Mouse (Mus musculus): ENCODE results near the gene Tmem255b. TPM values are rescaled to one million over a fixed set of nuclear protein-coding genes. Genes with fewer than 3 reads are reported as not detected.

Tmem255b gene
- polyA plus RNA-seq, 1 experiment from 2014 or later: 0.29 TPM

DNA sequence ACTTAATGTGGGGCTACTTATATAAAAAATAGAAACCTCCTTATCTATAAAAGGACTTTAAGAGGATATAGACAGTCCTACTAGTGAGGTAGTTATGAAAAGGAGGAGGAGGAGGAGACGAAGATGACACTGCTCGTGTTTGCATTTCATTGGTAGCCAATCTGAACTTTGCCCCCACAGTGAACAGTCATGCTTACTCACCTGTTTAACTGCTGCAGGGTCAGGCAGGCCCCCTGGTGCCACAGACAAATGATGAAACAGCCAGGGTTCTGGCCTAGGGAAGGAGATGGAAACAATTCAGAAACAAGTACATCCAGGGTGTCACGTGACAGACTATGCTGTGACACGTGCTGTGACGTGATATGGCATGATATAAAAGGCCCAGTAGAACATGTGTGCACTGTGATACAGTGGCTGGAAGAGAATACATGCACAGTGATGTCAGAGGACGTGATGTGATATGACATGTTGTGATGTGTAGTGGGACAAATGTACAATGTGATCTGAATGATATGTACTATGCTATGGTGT lies 16.8 kb downstream of the Tmem255b start:
- no peaks in the 10 kb centered on the region for H3K9me3 ChIP-seq
- H3K4me1 ChIP-seq: no peaks in the 10 kb centered on the region
- no peaks in the 10 kb centered on the region for H3K36me3 ChIP-seq
- no peak overlapping the region for H3K4me2 ChIP-seq (replicated peaks)
- no peak for ATAC-seq (ENCODE audit: low FRiP score, low read depth)
- WGBS: 74% methylated on average over 6 of the region's 6 CpGs
- H3K9ac ChIP-seq: no peak overlapping the region
- no peak overlapping the region for H3K4me3 ChIP-seq
- H3K27ac ChIP-seq: no peak overlapping the region
- H3K27me3 ChIP-seq: no peaks in the 10 kb centered on the region

DNA sequence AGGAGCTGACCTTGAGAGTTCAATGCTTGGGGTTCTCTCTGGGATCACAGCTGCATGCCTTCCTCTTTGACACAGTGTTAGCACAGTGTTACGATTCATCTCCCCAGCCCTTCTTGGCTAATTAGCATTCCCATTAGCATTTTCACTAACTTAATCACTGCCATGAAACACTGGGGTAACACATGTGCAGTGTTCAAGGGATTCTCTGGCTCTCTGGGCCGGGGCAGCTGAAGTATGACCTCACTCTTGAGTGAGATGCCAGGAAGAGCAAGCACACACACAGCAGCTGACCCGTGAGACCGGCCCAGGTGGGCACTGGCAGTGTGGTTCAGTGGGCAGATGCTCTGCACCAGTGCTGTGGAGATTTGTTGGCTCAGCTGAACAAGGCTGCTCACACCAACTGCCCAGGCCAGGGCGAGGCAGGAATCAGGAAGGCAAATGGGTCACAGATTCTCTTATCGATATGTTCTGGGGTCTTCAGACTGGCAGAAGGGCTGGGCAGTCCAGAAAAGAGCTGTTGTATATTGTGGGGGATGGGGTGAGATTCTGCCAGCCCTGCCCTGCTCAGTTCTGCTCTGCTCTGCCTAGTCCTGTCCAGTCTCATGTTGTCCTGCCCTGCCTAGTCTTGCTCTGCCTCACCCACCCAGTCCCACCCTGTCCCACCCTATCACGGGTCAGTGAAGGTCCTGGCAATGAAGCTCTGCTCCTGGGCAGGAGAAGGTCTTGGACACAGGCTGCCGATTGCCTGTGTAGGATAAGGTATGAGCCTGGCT lies 19.5 kb downstream of the Tmem255b start:
- Histone ChIP-seq H3K27me3 (no peaks in the 10 kb centered on the region), H3K9ac (no peak overlapping the region), H3K27ac (no peak overlapping the region), H3K4me3 (no peak overlapping the region), H3K4me2 (replicated peaks) (no peak overlapping the region), H3K9me3 (no peaks in the 10 kb centered on the region), H3K36me3 (no peaks in the 10 kb centered on the region), H3K4me1 (no peaks in the 10 kb centered on the region)
- WGBS: 72% methylated on average over 8 of the region's 8 CpGs
- ATAC-seq (ENCODE audit: low FRiP score, low read depth): no peak

DNA sequence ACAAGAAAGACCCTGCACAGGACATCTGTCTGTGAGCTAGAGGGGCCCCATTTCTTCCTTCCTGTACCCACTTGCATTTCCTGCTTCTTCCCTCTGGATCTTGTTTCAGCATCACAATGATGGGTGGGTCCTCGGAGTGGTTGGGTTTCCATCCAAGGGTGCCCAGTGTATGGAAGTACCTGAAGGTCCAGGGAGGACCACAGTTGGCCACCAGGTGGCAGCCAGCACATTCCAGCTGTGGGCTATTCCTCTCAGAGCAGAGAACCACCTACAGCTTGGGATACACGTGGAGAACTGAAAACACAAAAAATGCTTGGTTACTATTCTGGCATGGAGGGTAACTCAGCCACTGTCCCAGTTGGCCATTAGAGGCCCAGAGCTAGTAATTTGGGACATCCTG lies 20.3 kb downstream of the Tmem255b start:
- Histone ChIP-seq H3K9ac (no peak overlapping the region), H3K27me3 (no peaks in the 10 kb centered on the region), H3K27ac (no peak overlapping the region), H3K4me1 (no peaks in the 10 kb centered on the region), H3K4me3 (no peak overlapping the region), H3K4me2 (replicated peaks) (no peak overlapping the region), H3K9me3 (no peaks in the 10 kb centered on the region), H3K36me3 (no peaks in the 10 kb centered on the region)
- ATAC-seq (ENCODE audit: low FRiP score, low read depth): peak; percentile 82; the same call in 1 of the 2 replicates
- WGBS: 38% methylated on average over 2 of the region's 2 CpGs

DNA sequence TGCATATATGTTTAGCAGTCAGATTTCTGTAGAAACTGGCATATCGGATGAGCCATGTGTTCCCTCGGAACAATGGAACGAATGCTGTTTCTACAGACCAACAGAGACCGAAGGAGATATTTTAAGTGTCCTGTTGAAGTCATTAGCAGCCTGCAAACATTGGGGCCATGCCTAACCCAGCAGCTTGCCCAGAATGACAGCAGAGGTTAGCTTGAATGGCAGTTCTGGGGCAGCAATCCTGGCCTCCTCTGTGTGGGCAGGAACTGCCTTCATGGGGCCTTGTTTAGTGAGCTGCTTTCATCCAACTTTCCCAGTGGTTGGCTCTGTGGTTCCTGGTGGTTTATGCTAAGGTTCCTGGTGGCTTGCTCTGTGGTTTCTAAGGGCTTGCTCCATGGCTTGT lies 24.4 kb downstream of the Tmem255b start:
- no peak overlapping the region for H3K9ac ChIP-seq
- H3K4me3 ChIP-seq: no peak overlapping the region
- no peaks in the 10 kb centered on the region for H3K27me3 ChIP-seq
- no peak for ATAC-seq (ENCODE audit: low FRiP score, low read depth)
- WGBS: 91% methylated on average over 4 of the region's 4 CpGs
- H3K27ac ChIP-seq: no peak overlapping the region
- H3K36me3 ChIP-seq: no peaks in the 10 kb centered on the region
- H3K4me1 ChIP-seq: no peaks in the 10 kb centered on the region
- H3K9me3 ChIP-seq: no peaks in the 10 kb centered on the region
- no peak overlapping the region for H3K4me2 ChIP-seq (replicated peaks)

DNA sequence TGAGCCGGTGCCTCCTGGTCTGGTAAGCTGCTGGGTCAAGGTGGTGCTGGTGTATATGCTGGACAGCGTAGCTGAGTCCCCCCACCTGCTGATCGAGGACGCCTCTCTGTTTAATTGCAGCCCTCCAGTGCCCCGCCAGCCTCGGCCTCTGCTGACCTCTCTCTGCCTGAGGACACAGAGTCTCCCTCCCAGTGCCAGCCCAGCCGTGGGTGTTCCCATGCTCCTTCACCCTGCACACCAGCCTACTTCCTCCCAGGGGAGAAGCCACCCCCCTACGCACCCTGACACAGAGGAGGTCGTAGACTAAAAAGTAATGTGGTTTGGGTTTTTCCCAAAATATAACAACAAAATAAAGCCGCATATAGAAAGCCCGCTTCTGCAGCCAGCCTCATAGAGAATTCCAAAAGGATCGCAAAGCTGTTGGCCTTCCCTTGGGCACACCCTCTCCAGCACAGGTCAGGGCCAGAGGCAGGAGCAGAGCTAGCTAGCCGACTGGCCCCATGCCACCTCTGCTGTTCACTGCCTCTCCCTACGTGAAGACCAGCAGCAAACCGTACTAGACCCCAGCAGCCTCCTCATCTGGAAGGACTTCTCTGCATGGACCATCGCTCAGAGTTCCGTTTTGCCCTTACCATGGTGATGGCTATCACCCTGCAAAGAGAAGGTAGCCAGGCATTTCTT lies 26.2 kb downstream of the Tmem255b start:
- H3K27ac ChIP-seq: no peak overlapping the region
- no peak for ATAC-seq (ENCODE audit: low FRiP score, low read depth)
- H3K4me1 ChIP-seq: 0 out of 2 replicates have a peak, but pooled peaks cover 2% of the 10 kb centered on the region
- H3K9me3 ChIP-seq: no peaks in the 10 kb centered on the region
- H3K36me3 ChIP-seq: no peaks in the 10 kb centered on the region
- WGBS: 73% methylated on average over 17 of the region's 17 CpGs
- no peak overlapping the region for H3K4me3 ChIP-seq
- H3K4me2 ChIP-seq (replicated peaks): no peak overlapping the region
- H3K27me3 ChIP-seq: no peaks in the 10 kb centered on the region
- H3K9ac ChIP-seq: no peak overlapping the region

DNA sequence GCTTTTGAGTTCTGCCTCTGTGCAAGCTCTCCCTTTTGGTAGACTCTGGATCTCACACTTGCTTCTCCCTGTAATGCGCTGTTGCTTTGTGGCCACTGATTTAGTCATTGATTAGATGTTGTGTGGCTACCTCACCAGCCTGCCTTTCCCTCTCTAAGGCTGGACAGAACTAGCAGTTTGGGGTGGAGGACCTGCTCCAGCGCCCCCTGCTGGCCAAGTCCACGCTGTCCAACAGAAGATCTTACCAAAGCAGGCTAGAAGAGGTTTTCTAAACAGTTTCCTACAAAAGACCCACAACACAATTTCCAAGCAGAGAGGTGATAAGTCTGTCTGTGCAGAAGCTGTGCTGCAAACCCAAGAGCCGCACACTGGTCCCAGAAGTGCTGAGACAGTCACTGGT lies 26.9 kb downstream of the Tmem255b start:
- 41% methylated on average over 4 of the region's 4 CpGs for WGBS

DNA sequence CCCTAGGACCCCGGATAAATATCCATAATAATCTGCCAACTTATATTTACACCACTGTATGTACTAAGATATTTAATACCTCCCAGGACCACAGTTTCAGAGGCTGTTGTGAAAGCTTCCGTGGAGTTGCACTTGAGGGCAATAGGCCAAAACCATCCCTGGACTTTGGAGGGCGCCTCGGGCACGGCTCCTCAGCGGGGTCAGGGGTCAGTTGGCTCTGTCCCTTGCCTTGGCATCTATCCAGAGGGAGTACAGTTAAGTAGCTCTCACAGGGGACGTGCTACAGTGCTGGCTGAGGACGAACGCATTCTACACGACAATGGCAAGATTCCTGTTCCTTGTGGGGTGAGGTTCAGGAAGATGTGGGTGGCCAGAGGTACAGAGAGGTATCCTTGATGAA lies 27.4 kb downstream of the Tmem255b start:
- Histone ChIP-seq H3K9me3 (no peaks in the 10 kb centered on the region), H3K27ac (no peak overlapping the region), H3K9ac (no peak overlapping the region), H3K36me3 (no peaks in the 10 kb centered on the region), H3K4me1 (0 out of 2 replicates have a peak, but pooled peaks cover 2% of the 10 kb centered on the region), H3K4me3 (no peak overlapping the region), H3K27me3 (no peaks in the 10 kb centered on the region), H3K4me2 (replicated peaks) (no peak overlapping the region)
- 81% methylated on average over 10 of the region's 10 CpGs for WGBS
- ATAC-seq (ENCODE audit: low FRiP score, low read depth): no peak

More for the DNA sequence above, 26.9 kb downstream of the Tmem255b start:
- Histone ChIP-seq H3K9me3 (no peaks in the 10 kb centered on the region), H3K9ac (no peak overlapping the region), H3K27ac (no peak overlapping the region), H3K4me3 (no peak overlapping the region), H3K4me1 (0 out of 2 replicates have a peak, but pooled peaks cover 2% of the 10 kb centered on the region), H3K27me3 (no peaks in the 10 kb centered on the region), H3K36me3 (no peaks in the 10 kb centered on the region), H3K4me2 (replicated peaks) (no peak overlapping the region)
- ATAC-seq (ENCODE audit: low FRiP score, low read depth): no peak; the same call in 1 of the 2 replicates

DNA sequence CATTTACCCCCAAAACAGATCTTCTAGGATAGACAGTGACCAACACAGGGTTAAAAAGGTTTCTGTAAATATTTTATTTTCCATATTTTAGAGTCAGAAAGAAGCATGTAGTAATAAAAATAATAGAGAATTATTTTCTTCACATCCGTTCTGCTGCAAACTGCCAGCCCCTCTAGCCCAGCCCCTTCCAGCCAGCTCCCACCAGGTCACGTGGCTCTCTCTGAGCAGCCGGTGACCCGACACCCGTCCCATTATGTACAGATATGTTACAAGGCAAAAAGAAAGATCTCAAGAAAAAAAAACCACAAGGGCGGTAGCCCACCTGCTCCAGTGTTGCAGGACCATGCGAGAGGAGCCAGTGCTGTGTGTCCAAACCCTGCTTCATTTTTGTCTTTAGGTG lies 30.3 kb downstream of the Tmem255b start:
- Histone ChIP-seq H3K36me3 (no peaks in the 10 kb centered on the region), H3K27ac (no peak overlapping the region), H3K9ac (no peak overlapping the region), H3K4me2 (replicated peaks) (no peak overlapping the region), H3K9me3 (no peaks in the 10 kb centered on the region), H3K4me3 (no peak overlapping the region), H3K27me3 (no peaks in the 10 kb centered on the region), H3K4me1 (0 out of 2 replicates have a peak, but pooled peaks cover 2% of the 10 kb centered on the region)
- ATAC-seq (ENCODE audit: low FRiP score, low read depth): no peak
- 54% methylated on average over 7 of the region's 7 CpGs for WGBS

DNA sequence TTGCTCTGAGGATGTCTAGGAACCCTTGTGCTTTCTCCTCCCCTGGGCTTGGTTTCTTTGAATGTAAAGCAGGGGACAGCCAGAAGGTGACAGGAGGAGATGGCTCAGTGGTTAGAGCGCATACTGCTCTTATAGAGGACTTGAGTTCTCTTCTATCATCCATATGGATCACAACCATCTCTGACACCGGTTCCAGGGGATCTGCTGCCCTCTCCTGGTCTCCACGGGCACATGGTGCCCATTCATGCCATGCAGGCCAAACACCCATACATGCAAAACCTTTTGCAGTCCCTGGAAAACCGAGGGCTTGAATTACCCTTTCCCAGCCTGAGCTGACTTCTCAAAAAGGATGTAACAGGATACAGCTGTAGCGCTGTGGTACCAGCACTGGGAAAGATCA lies 32.0 kb downstream of the Tmem255b start:
- ATAC-seq (ENCODE audit: low FRiP score, low read depth): no peak
- no peak overlapping the region for H3K9ac ChIP-seq
- H3K9me3 ChIP-seq: no peaks in the 10 kb centered on the region
- H3K4me2 ChIP-seq (replicated peaks): no peak overlapping the region
- WGBS: 62% methylated on average over 5 of the region's 5 CpGs
- no peaks in the 10 kb centered on the region for H3K36me3 ChIP-seq
- H3K4me1 ChIP-seq: peaks cover 3% of the 10 kb centered on the region; the same call in 1 of the 2 replicates
- no peaks in the 10 kb centered on the region for H3K27me3 ChIP-seq
- no peak overlapping the region for H3K4me3 ChIP-seq
- H3K27ac ChIP-seq: no peak overlapping the region

DNA sequence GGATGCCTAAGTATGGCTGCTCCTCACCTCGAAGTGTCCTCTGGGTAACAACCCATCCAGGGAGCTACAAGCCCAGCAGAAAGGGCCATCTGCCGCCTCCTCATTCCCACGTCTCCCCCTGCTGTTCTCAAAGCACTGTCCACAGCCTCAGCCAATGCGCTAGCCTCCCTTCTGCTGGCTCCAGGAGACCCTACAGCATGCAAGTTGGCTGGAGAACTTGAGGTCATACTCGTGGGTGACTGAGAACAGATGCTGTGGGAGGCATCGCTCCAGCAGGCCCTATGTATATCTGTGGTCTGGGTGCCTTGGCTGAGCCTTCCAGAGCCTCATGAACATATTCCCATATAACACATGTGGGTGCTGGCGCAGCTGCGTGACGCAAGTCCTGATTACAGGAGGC lies 33.7 kb downstream of the Tmem255b start:
- Histone ChIP-seq H3K4me2 (replicated peaks) (no peak overlapping the region), H3K4me3 (no peak overlapping the region), H3K9me3 (no peaks in the 10 kb centered on the region), H3K9ac (no peak overlapping the region), H3K36me3 (no peaks in the 10 kb centered on the region), H3K4me1 (peaks cover 9% of the 10 kb centered on the region; the same call in 1 of the 2 replicates), H3K27ac (no peak overlapping the region), H3K27me3 (no peaks in the 10 kb centered on the region)
- whole genome bisulfite sequencing: 83% methylated on average over 9 of the region's 9 CpGs
- no peak for ATAC-seq (ENCODE audit: low FRiP score, low read depth)

DNA sequence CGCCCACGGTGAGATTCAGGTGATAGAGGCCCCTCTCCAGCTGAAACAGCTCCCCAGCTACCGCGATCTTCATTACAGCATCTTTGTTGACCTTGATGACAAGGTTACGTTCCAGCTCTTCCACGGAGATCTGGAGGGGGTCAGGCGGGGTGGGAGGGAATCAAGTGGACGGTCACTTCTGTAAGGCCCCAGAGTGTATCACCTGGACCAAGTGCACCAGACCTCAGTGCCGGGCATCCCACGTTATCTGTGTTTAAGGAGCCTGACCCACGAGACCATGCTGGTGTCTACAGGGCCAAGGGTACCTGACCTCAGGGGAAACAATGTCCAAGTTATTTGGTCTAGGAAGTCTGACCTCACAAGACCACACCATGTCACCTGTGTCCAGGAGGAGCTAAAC lies 36.5 kb downstream of the Tmem255b start:
- ATAC-seq (ENCODE audit: low FRiP score, low read depth): no peak
- Histone ChIP-seq H3K4me1 (peaks cover 7% of the 10 kb centered on the region; the same call in 1 of the 2 replicates), H3K27me3 (no peaks in the 10 kb centered on the region), H3K4me2 (replicated peaks) (no peak overlapping the region), H3K4me3 (no peak overlapping the region), H3K36me3 (no peaks in the 10 kb centered on the region), H3K9ac (no peak overlapping the region), H3K9me3 (no peaks in the 10 kb centered on the region), H3K27ac (no peak overlapping the region)
- WGBS: 90% methylated on average over 11 of the region's 11 CpGs

DNA sequence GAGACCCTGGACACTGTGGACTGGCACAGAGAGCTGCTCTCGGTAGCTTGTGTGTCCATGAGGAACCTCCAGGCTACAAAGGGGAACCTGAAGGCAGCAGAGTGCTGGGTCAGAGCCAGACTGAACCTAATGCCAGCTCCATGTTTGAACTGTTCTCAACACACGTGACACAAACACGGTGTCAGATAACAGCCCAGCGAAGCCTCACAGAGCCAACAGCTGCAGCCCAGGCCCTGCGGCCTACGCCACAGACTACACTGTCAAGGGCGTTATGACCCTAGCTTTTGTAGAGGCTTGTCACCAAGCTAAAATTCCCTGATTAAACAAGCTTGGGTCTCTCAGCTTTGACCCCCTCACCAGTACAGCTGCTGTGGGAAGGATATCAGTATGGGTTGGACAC lies 37.3 kb downstream of the Tmem255b start:
- H3K4me2 ChIP-seq (replicated peaks): no peak overlapping the region
- H3K9me3 ChIP-seq: no peaks in the 10 kb centered on the region
- ATAC-seq (ENCODE audit: low FRiP score, low read depth): peak; percentile 84
- peaks cover 7% of the 10 kb centered on the region; the same call in 1 of the 2 replicates for H3K4me1 ChIP-seq
- no peak overlapping the region for H3K4me3 ChIP-seq
- 0 out of 2 replicates have a peak overlapping the region, but pooled peaks have one; percentile 40 for H3K9ac ChIP-seq
- WGBS: 46% methylated on average over 7 of the region's 7 CpGs
- 0 out of 2 replicates have a peak overlapping the region, but pooled peaks have one; percentile 4 for H3K27ac ChIP-seq
- H3K27me3 ChIP-seq: no peaks in the 10 kb centered on the region
- no peaks in the 10 kb centered on the region for H3K36me3 ChIP-seq
